Mouse (Mus musculus) heart, embryonic 16.5 days (tissue): ENCODE data around the gene Adamts3. TPM values are rescaled to one million over a fixed set of nuclear protein-coding genes. Genes with fewer than 3 reads are reported as not detected.

Source experiments
- ATAC-seq: fragments of 200-750 bp; cut with Nextera tagmentation; replicated peaks from 2 replicates; pipeline ENCODE4 v1.8.0; 2017; ENCODE audit warnings: moderate number of reproducible peaks; ENCODE audit not compliant: insufficient read depth, low FRiP score; ENCODE audit errors: extremely low read depth
- H3K27ac ChIP-seq: fragments of 300-500 bp; sonication (generic); 2 replicates; pipeline ENCODE4 v1.5.1; 2014; ENCODE audit warnings: mild to moderate bottlenecking, low read length, control low read depth, moderate library complexity
- H3K27me3 ChIP-seq: fragments of 300-500 bp; sonication (generic); 2 replicates; pipeline ENCODE4 v1.6.1; 2014; ENCODE audit warnings: low read length, mixed read lengths; ENCODE audit not compliant: control insufficient read depth, insufficient read depth
- H3K36me3 ChIP-seq: fragments of 300-500 bp; sonication (generic); 2 replicates; pipeline ENCODE4 v1.6.1; 2014; ENCODE audit not compliant: control insufficient read depth, insufficient read depth
- H3K4me1 ChIP-seq: fragments of 300-500 bp; sonication (generic); 2 replicates; pipeline ENCODE4 v1.6.1; 2014; ENCODE audit warnings: low read length, mixed read lengths; ENCODE audit not compliant: control insufficient read depth, insufficient read depth
- H3K4me2 ChIP-seq: fragments of 300-500 bp; sonication (generic); 2 replicates; pipeline ENCODE4 v1.6.1; 2014; ENCODE audit warnings: low read depth, mild to moderate bottlenecking, control low read depth, low read length
- H3K4me3 ChIP-seq: fragments of 300-500 bp; sonication (generic); 2 replicates; pipeline ENCODE4 v1.5.1; 2014; ENCODE audit warnings: mild to moderate bottlenecking, control low read depth, low read length
- H3K9ac ChIP-seq: fragments of 300-500 bp; sonication (generic); 2 replicates; pipeline ENCODE4 v1.6.1; 2014; ENCODE audit warnings: low read length, control low read depth
- H3K9me3 ChIP-seq: fragments of 300-500 bp; sonication (generic); replicated peaks from 2 replicates; pipeline ENCODE4 v1.6.1; 2016; ENCODE audit warnings: low read length; ENCODE audit not compliant: control insufficient read depth
- WGBS: fragments of 180-500 bp; shearing (Covaris S2); extraction: QIAGEN DNeasy Blood & Tissue Kit; methylation state at CpG from one replicate; pipeline ENCODE4 v1.1.7; 2014; 5-methylcytosine and 5-hydroxymethylcytosine counted together
- polyA plus RNA-seq: library from polyadenylated mRNA; unstranded; fragments of >200 nt; fragmentation: Nextera tagmentation; extraction: Ambion mirVana; gene quantifications from 2 replicates; pipeline ENCODE4 v1.2.1, GENCODE M21; 2015

Adamts3 gene
- polyA plus RNA-seq: 3.0 and 3.5 TPM in 2 replicates

DNA sequence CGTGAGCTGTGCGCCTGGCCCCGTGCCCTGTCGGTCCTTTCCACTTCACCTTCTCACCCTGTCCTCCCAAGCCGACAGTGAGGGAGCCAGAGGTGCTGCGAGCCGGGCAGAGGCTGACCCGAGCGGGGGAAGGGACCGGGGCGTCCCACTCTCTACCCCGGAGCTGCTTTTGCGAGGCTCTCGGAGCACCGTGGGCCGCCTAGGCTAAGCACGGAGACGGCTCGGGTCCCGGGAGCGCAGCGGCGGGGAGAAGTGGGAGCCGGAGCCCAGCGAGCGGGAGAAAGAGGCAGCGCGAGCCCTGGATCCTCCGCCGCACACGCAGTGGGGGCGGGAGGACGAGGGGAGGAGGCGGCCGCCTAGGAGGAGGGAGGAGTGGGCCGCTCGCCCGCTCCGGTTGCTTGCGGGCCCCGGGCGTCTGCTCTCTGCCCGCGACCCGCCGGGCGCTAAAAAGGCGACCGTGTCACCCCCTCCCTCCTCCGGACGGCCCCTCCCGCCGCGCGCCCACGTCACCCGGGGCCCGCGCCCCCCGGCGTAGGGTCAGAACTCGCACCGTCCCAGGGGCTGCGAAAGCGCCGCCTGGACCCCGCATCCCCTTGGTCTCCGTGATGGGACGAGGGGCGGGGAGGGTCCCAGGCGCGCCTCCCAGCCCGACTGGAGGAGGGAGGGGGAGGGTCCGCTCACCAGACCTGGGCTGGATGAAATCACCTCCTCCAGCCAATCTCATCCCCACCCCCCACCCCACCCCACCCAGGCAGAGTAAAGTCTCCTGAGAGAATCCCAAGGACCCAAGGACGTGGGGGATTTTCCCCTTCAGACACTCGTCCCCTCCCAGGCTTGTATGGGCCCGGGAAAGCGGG is at the start of gene Adamts3:
Gene Adamts3 (minus strand): TSS at position 284 of the 857 bp plus-strand sequence.
- Histone ChIP-seq H3K9ac (peak within 1 kb of the TSS; percentile 83), H3K4me2 (peak within 1 kb of the TSS; percentile 96), H3K27ac (peak within 1 kb of the TSS; percentile 70), H3K4me1 (peaks cover 7% of the 10 kb centered on the region), H3K36me3 (no peaks in the 10 kb centered on the region), H3K27me3 (no peaks in the 10 kb centered on the region), H3K9me3 (no peaks in the 10 kb centered on the region), H3K4me3 (peak within 1 kb of the TSS; percentile 75)
- ATAC-seq: peak; percentile 80
- 1% methylated on average over 60 of the region's 78 CpGs for WGBS

DNA sequence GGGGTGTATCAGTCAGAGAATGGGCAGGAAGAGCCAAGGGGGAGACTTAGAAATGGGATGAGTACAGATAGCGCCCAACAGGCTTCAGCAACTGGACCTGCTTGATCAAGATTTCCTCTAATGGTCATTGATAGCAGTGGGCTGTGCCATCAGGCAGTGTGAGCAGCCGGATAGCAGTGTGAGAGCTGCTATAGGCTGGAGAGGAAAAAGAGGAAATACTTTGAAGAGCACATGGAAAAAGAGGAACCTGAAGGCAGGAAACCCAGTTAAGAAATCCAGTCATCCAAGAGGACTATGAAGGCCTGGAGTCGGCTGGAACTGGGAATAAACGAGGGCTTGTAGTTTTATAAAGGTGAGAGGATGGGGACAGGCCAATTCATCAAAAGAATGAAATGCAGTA is 48.4 kb upstream of the Adamts3 start:
- ATAC-seq: no peak
- 75% methylated on average over 4 of the region's 4 CpGs for WGBS
- Histone ChIP-seq H3K9ac (no peak overlapping the region), H3K4me2 (no peak overlapping the region), H3K9me3 (no peaks in the 10 kb centered on the region), H3K36me3 (no peaks in the 10 kb centered on the region), H3K27ac (no peak overlapping the region), H3K4me3 (no peak overlapping the region), H3K4me1 (no peaks in the 10 kb centered on the region), H3K27me3 (no peaks in the 10 kb centered on the region)

DNA sequence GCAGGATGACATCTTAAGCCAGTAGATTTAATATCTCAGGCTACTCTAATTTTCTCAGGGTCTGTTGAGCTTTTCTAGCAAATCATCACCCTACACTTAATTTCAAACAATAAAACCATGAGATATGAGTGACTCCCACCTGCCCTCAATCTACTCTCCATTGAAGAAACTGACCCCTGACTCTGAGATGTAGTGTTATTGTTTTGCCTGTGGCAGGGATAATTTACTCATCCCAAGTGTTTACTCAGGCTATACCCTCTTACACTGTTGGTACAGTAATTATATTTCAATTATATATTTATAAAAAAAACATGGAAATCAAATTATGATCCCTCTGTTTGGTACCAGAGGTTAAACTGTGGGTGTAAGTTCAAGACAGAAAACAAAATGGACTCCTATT is 29.2 kb upstream of the Adamts3 start:
- Histone ChIP-seq H3K9ac (no peak overlapping the region), H3K27me3 (no peaks in the 10 kb centered on the region), H3K4me3 (no peak overlapping the region), H3K4me2 (no peak overlapping the region), H3K36me3 (no peaks in the 10 kb centered on the region), H3K9me3 (no peaks in the 10 kb centered on the region), H3K4me1 (no peaks in the 10 kb centered on the region), H3K27ac (no peak overlapping the region)
- ATAC-seq: no peak

DNA sequence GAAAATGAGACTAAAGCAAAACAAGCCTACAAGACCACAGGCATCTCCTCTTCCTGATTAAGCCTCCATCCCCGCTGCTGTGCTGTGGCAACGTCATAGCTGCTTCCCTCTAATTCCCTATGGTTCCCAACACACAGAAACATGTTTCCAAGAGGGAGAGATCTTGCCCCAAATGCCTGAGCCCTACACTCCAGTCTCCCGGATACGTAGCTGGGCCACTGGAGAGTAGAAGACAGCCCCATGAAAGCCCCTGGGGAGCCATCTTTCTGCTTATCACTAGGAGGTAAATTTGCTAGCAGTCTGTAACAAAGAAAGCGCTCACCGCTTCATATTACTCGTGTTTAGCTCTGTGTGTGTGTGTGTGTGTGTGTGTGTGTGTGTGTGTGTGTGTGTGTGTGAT is 28.8 kb upstream of the Adamts3 start:
- H3K27ac ChIP-seq: no peak overlapping the region
- no peak overlapping the region for H3K9ac ChIP-seq
- no peaks in the 10 kb centered on the region for H3K27me3 ChIP-seq
- no peaks in the 10 kb centered on the region for H3K36me3 ChIP-seq
- H3K9me3 ChIP-seq: no peaks in the 10 kb centered on the region
- WGBS: 72% methylated on average over 7 of the region's 7 CpGs
- ATAC-seq: no peak
- H3K4me2 ChIP-seq: no peak overlapping the region
- no peaks in the 10 kb centered on the region for H3K4me1 ChIP-seq
- no peak overlapping the region for H3K4me3 ChIP-seq

DNA sequence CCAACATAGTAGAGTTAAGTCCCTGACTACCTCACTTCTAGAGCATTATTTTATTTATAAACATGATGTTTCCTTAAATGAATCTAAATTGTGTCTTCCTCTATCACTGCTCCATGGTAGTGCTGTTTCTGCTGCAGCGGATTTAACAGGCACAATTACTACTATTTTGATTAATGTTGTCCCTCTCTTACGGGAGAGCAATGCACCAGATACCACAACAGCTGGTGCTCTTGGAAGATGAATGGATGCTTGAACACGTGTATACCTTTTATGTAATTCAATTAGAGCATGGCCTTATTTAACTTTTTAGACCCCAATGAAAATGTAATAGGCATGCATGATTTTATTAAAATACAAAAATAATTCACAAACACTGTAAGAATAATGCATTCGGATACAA is 28.4 kb upstream of the Adamts3 start:
- 85% methylated on average over 4 of the region's 4 CpGs for WGBS
- no peak overlapping the region for H3K4me3 ChIP-seq
- no peak overlapping the region for H3K9ac ChIP-seq
- no peaks in the 10 kb centered on the region for H3K27me3 ChIP-seq
- H3K9me3 ChIP-seq: no peaks in the 10 kb centered on the region
- ATAC-seq: no peak
- no peaks in the 10 kb centered on the region for H3K36me3 ChIP-seq
- H3K4me1 ChIP-seq: no peaks in the 10 kb centered on the region
- H3K4me2 ChIP-seq: no peak overlapping the region
- H3K27ac ChIP-seq: no peak overlapping the region

DNA sequence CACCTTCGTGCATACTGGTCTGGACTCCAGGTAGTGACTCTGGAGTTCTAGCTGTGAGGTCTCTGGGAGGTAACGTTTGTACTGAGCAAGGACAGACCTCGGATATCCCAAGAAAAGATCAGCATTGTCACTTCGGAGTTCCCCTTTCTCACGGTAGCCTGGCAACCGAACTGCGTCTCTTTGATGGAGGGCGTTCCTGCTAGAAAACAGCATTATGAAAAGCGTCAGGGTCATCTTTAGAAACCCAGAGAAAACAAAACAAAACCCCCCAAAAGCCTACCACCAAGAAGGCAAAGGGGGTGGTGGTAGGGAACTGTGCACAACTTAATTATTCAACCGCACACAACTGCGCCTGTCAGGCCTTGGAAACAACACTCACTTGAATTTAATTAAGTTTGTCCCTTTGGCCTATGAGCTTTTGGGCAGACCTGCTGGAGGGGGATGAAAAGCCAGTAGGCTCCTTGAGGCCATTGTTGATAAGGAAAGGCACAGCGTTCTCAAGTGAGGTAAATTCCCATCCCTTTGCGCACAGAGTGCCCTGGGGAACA is 23.8 kb upstream of the Adamts3 start:
- 78% methylated on average over 13 of the region's 13 CpGs for WGBS
- Histone ChIP-seq H3K4me3 (no peak overlapping the region), H3K36me3 (no peaks in the 10 kb centered on the region), H3K27ac (no peak overlapping the region), H3K4me1 (no peaks in the 10 kb centered on the region), H3K9ac (no peak overlapping the region), H3K27me3 (no peaks in the 10 kb centered on the region), H3K4me2 (no peak overlapping the region), H3K9me3 (no peaks in the 10 kb centered on the region)
- ATAC-seq: no peak

DNA sequence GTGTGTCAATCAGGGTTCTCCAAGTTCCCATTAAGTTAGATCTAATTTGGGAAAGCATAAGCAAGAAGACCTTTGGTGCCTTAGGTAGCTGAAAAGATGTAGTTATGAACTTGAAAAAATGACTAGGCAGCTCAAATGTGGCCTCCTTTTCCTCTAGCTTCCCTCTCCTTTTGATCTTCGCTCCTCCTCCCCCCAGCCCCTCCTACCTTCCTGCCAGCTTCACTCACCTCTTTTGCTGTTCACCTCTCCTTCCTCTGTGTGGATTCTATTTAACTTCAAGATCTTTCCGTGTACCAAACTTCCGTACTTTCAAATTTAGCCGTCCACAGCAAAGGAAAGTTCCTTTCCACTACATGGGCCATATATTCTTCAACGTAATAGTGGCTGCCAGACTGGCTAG is 17.9 kb upstream of the Adamts3 start:
- WGBS: 83% methylated on average over 5 of the region's 5 CpGs
- H3K4me3 ChIP-seq: no peak overlapping the region
- H3K36me3 ChIP-seq: no peaks in the 10 kb centered on the region
- no peak overlapping the region for H3K27ac ChIP-seq
- H3K9me3 ChIP-seq: no peaks in the 10 kb centered on the region
- H3K27me3 ChIP-seq: no peaks in the 10 kb centered on the region
- H3K4me1 ChIP-seq: peaks cover 4% of the 10 kb centered on the region; the same call in 1 of the 2 replicates
- no peak for ATAC-seq
- H3K9ac ChIP-seq: no peak overlapping the region
- H3K4me2 ChIP-seq: no peak overlapping the region

DNA sequence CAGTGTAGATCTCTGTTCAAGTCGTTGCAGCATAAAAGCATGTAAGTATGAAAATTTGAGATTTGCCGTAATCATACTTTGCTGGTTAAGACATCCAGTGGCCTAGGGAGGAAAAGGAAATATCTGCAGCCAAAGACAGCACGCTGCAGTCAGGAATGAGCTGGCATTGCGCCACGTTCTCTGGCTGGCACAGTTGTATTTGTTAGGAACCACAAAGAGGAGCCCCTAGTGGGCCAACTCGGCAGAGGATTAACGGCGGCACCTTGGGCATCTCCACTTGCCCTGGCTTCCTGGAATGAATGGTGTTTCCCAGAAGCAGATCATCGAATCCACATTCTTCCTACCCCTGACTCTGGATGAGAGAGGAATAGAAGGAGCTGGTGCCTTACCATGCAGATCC is 14.4 kb upstream of the Adamts3 start:
- Histone ChIP-seq H3K9me3 (no peaks in the 10 kb centered on the region), H3K27ac (no peak overlapping the region), H3K4me1 (peaks cover 4% of the 10 kb centered on the region; the same call in 1 of the 2 replicates), H3K4me3 (no peak overlapping the region), H3K9ac (no peak overlapping the region), H3K4me2 (peak overlapping the region; percentile 29; the same call in 1 of the 2 replicates), H3K27me3 (no peaks in the 10 kb centered on the region), H3K36me3 (no peaks in the 10 kb centered on the region)
- WGBS: 29% methylated on average over 9 of the region's 9 CpGs
- peak; percentile 60; the same call in 1 of the 2 replicates for ATAC-seq

DNA sequence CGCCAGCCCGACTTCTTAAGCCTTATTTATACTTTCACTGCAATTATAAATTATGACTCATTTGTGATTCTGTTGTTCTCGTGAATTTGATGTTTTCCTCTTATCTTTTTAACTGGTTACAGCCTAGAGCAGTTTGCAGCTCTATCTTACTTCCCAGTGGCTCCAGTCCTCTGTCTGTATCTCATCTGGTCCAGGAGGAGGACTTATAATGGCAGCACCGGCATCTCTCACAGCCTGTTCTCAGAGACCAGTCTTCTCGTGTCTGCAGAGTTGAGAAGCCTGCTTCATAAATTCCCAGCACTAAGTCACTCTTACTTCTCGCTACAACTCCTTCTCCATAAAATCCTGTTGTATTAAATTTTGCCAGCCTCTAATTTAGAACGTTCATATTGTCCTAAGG is 12.4 kb upstream of the Adamts3 start:
- no peak for ATAC-seq

More for the DNA sequence above, 12.4 kb upstream of the Adamts3 start:
- 75% methylated on average over 7 of the region's 7 CpGs for WGBS
- no peaks in the 10 kb centered on the region for H3K9me3 ChIP-seq
- no peak overlapping the region for H3K27ac ChIP-seq
- H3K4me2 ChIP-seq: no peak overlapping the region
- peaks cover 4% of the 10 kb centered on the region; the same call in 1 of the 2 replicates for H3K4me1 ChIP-seq
- H3K9ac ChIP-seq: no peak overlapping the region
- H3K36me3 ChIP-seq: no peaks in the 10 kb centered on the region
- H3K4me3 ChIP-seq: no peak overlapping the region
- no peaks in the 10 kb centered on the region for H3K27me3 ChIP-seq
